Mouse (Mus musculus): ENCODE results near the gene Gdf3. TPM values are rescaled to one million over a fixed set of nuclear protein-coding genes. Genes with fewer than 3 reads are reported as not detected.

The Gdf3 gene
- polyA plus RNA-seq, 1 experiment = 0.11 TPM

DNA sequence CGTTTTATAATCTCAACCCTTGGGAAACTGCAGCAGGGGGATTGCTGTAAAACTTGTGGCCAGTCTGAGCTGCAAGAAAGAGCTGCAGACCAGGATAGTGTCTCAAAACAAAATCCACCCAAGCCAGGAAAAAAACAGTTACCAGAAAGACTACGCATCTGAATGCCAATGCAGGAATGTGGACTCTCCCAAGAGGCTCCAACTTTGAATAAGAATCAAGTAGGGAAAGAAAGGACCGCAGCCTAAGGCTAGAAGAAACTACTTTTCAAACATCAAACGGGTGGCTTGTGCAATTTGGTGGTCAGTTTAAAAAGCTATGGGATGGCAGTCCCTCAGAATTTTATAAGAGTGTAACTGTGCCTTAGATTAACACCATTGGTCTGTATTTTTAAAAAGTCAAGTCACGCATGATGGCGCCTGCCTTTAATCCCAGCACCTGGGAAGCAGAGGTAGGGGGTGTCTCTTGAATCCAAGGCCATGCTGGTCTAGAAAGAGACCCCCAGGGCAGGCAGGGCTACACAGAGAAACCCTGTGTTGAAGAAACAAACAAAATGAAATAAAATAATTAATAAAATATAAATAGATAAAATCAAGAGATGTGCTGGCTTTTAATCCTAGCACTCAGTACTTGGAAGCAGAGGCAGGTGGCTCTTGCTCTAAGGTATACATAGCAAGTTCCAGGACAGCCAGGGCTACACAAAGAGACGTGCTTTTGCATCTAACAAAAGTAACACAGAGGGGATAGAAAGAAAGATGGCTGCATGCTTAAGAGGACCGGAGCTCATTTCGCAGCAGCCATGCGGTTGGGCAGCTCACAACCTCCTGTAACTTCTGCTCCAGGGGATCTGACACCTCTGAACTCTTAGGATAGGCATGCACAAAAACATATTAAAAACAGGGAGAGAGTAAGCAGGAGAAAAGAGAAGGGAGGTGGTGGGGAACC is 1.2 kb downstream of the Gdf3 start:
- DNase-seq (ENCODE audit: low read depth, low spot score) = no peak
- 85% methylated on average over 10 of the region's 10 CpGs for WGBS

- no peak for DNase-seq (ENCODE audit: low read depth, low spot score)
- 60% methylated on average over 12 of the region's 12 CpGs for WGBS
These were observed 2.2 kb downstream of the Gdf3 start for GRCm38 (mm10) chr6:122607700-122608099.

GRCm38 (mm10) chr6:122606661-122607060 is 3.2 kb downstream of the Gdf3 start:
- DNase-seq (ENCODE audit: low read depth, low spot score) = no peak
- 95% methylated on average over 11 of the region's 11 CpGs for WGBS

GRCm38 (mm10) chr6:122605483-122605882 is 4.4 kb downstream of the Gdf3 start:
- DNase-seq (ENCODE audit: low read depth, low spot score) = no peak
- 82% methylated on average over 8 of the region's 8 CpGs for WGBS

GRCm38 (mm10) chr6:122604260-122604659 is 5.6 kb downstream of the Gdf3 start:
- no peak for DNase-seq (ENCODE audit: low read depth, low spot score)

DNA sequence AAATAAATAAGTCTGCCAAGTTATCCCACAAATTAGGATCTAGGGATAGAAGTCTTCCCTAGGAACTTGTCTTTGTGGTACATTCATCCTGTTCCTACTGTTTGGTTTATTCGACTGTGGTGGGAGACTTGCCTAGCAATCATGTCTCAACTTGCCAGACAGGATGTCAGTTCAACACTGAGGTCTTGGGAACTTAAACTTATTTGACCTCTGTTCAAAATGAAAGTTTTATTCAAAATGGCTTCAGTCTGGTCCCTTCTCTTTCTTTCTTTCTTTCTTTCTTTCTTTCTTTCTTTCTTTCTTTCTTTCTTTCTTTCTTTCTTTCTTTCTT is 6.9 kb downstream of the Gdf3 start:
- 0% methylated on average over 1 of the region's 1 CpGs for WGBS
- no peak for DNase-seq (ENCODE audit: low read depth, low spot score)

- peak; percentile 48 for DNase-seq (ENCODE audit: low read depth, low spot score)
- under 1% methylated on average over 22 of the region's 22 CpGs for WGBS
These were observed 7.5 kb downstream of the Gdf3 start, which contains the start of gene Apobec1 for GRCm38 (mm10) chr6:122602242-122602991. TSS of gene Apobec1 (minus strand) at chr6:122602444.

- no peak for DNase-seq (ENCODE audit: low read depth, low spot score)
- 67% methylated on average over 3 of the region's 3 CpGs for WGBS
These were observed 8.3 kb downstream of the Gdf3 start for GRCm38 (mm10) chr6:122601615-122602014.

GRCm38 (mm10) chr6:122601031-122601430 is 8.9 kb downstream of the Gdf3 start:
- no peak for DNase-seq (ENCODE audit: low read depth, low spot score)
- WGBS = 77% methylated on average over 4 of the region's 4 CpGs

- WGBS = 83% methylated on average over 7 of the region's 7 CpGs
- DNase-seq (ENCODE audit: low read depth, low spot score) = no peak
These were observed 9.7 kb downstream of the Gdf3 start for GRCm38 (mm10) chr6:122600066-122600646.

- WGBS = 67% methylated on average over 9 of the region's 9 CpGs
These were observed 10.7 kb downstream of the Gdf3 start for GRCm38 (mm10) chr6:122599054-122599737.

GRCm38 (mm10) chr6:122598436-122598835 is 11.5 kb downstream of the Gdf3 start:
- no peak for DNase-seq (ENCODE audit: low read depth, low spot score)
- 27% methylated on average over 6 of the region's 6 CpGs for WGBS

More at GRCm38 (mm10) chr6:122599054-122599737, 10.7 kb downstream of the Gdf3 start:
- DNase-seq (ENCODE audit: low read depth, low spot score) = no peak

DNA sequence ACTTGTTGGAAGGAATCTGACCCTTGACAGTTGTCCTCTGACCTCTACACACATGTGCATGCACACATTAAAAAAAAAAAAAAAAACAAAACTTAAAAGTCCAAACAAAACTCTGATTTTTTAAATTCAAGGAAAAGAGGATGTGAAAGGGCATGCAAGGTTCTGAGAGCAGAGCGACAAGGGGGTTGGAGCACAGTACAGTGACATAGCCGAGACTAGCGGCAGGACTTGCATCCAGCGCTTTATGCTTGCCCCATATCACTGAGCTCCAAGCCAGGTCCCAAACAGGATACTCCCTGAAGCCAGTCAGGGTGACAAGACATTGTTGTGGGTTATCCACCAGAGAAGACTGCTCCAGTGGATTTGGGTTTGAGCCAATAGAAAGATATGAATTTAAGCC is 11.9 kb downstream of the Gdf3 start:
- DNase-seq (ENCODE audit: low read depth, low spot score) = no peak
- 79% methylated on average over 4 of the region's 4 CpGs for WGBS

DNA sequence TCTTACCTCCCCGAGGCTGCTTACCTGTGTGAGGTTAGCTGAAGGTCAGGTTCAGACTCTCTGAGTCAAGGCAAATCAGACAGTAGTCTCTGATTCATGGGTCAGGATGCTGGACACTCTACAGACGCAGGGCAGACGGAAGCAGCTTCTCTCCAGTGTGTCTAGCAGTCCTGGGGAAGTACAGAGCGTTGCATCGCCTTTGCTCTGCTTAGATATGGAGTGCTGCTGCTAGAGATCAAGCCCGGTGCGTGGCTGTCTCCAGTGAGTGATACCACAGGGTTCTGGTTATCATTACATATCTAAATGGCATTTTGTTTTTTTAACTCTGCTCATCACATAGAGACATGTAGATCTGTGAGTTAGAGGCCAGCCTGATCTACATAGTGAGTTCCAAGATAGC is 13.3 kb downstream of the Gdf3 start:
- 80% methylated on average over 7 of the region's 7 CpGs for WGBS
- no peak for DNase-seq (ENCODE audit: low read depth, low spot score)

DNA sequence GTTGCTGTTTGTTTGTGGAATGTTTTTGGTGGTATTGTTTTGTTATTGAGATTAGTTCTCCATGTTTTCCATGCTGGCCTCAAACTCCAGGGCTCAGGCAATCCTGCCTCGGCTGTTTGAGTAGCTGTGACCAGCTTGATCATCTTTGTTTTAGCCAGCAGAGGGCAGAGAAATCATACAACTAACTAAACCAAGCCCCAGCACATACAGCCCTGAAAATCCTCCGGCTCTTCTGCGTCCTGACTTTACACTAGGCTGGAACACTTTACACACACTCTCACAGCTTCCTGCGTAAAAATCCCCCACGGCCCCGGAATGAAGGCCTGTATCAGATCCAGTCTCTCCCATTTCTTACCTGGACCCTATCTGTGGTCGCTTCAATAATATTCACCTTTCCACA is 14.2 kb downstream of the Gdf3 start:
- WGBS = 16% methylated on average over 7 of the region's 7 CpGs

GRCm38 (mm10) chr6:122592905-122593304 is 17.0 kb downstream of the Gdf3 start:
- WGBS = 97% methylated on average over 2 of the region's 2 CpGs
- DNase-seq (ENCODE audit: low read depth, low spot score) = no peak

More for the DNA sequence above, 14.2 kb downstream of the Gdf3 start:
- DNase-seq (ENCODE audit: low read depth, low spot score) = no peak

DNA sequence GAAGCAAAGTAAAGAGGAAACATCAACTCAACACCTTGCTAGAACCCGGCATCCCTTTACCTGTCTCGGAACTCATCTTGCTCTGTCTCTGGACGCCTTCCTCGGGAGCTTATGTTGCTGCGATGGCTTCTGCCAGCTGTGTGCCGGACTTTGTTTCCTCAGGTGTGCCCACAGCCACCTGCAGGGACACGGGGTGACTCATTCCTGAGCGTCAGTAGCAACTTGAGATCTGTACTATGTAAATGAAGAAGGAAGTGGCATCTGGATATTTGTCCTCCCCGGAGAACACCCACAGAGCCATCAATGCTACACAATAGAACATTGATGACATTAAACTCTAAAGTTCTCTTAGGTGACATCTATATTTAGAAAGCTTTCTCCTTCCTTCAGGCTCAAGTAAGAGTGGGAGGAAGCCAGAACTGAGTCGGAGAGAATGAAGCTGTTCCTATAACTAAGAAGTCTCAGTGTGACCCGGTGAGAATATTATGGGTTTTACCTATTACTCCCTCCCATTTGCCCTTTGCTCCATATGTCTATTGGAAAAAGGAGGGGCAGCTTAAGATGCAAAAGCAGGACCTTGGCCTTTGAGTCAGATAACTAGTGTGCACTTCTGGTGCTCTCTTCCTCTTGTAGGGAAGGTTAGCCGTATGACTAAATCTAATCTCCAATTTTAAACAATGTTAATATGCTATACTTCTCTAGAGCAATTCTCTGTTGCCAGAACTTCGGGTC is 18.7 kb downstream of the Gdf3 start:
- 27% methylated on average over 13 of the region's 13 CpGs for WGBS
- DNase-seq (ENCODE audit: low read depth, low spot score) = peak; percentile 77

DNA sequence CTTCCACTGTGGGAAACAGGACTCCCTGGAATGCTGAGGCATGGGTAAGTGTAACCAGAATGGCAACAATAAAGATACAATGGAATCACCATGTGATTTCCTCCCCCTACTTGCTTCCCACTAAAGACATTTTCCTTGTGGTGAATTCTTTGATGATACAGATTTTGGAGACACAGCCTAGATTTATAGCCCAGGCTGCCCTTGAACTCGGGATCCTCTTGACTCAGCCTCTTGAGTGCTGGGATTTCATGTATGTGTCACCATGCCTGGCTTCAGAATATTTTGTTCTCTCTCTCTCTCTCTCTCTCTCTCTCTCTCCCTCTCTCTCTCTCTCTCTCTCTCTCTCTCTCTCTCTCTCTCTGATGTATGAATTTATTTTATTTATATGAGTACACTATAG is 30.8 kb downstream of the Gdf3 start:
- no peak for DNase-seq (ENCODE audit: low read depth, low spot score)
- WGBS = 77% methylated on average over 1 of the region's 1 CpGs

DNA sequence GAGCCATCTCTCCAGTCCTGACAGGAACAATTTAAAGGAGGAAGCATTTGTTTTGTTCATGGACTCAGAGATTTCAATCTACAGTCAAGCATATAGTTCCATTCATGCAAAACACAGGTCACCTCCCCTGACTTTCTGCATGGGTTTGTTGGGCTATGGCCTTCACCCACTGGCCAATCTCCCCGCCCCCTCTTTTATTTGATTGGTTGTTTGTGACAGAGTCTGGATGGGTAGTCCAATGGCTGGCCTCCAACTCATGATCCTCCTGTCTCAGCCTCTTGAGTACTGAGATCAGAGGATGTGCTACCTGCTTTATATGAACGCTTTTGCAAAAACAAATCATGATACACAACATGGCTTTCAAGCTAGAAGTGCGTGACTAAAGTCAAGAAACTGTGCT is 32.9 kb downstream of the Gdf3 start:
- DNase-seq (ENCODE audit: low read depth, low spot score) = no peak
- WGBS = 91% methylated on average over 3 of the region's 3 CpGs
